Mouse (Mus musculus): ENCODE results near the gene Oaz3. TPM values are rescaled to one million over a fixed set of nuclear protein-coding genes. Genes with fewer than 3 reads are reported as not detected.
A peak's percentile ranks its signal among the peaks of the same experiment; 100 is the strongest.

The Oaz3 gene
- polyA plus RNA-seq, 1 experiment = 0.10 TPM

- H3ac ChIP-seq (ENCODE audit: control insufficient read depth, insufficient read length) = no peak overlapping the region
- no peak for TF ChIP-seq SRF (IDR thresholded peaks at IDR 0.05; ENCODE audit: control insufficient read depth, insufficient read length, low read depth)
- no peak for TF ChIP-seq USF1 (IDR thresholded peaks at IDR 0.05; ENCODE audit: low read depth)
- no peak for TF ChIP-seq MYOD1 (IDR thresholded peaks at IDR 0.05; ENCODE audit: control insufficient read depth in 1 of 3, insufficient read length in 2 of 3, low read depth in 2 of 3)
- H3K27me3 ChIP-seq (ENCODE audit: control insufficient read depth, insufficient read depth, insufficient read length) = no peaks in the 10 kb centered on the region
- H3K4me2 ChIP-seq (ENCODE audit: low read depth) = peak overlapping the region; percentile 49
- no peak overlapping the region for H3K4me3 ChIP-seq
- H3K79me2 ChIP-seq (ENCODE audit: control insufficient read depth, insufficient read depth) = no peaks in the 10 kb centered on the region
- no peaks in the 10 kb centered on the region for H3K36me3 ChIP-seq (ENCODE audit: control insufficient read depth, insufficient read depth)
Observed at GRCm38 (mm10) chr3:94472447-94473114, 28.9 kb upstream of the Oaz3 start.

- H3K4me3 ChIP-seq = no peak overlapping the region
- no peaks in the 10 kb centered on the region for H3K79me2 ChIP-seq (ENCODE audit: control insufficient read depth, insufficient read depth)
- H3K27me3 ChIP-seq (ENCODE audit: control insufficient read depth, insufficient read depth, insufficient read length) = no peaks in the 10 kb centered on the region
- no peak overlapping the region for H3ac ChIP-seq (ENCODE audit: control insufficient read depth, insufficient read length)
- no peak overlapping the region for H3K4me2 ChIP-seq (ENCODE audit: low read depth)
- TF ChIP-seq POLR2A (IDR thresholded peaks at IDR 0.05; ENCODE audit: insufficient read length, low read depth) = no peak
- no peak for TF ChIP-seq POLR2AphosphoS2 (IDR thresholded peaks at IDR 0.05; ENCODE audit: insufficient read length, low read depth)
- TF ChIP-seq MYOD1 (IDR thresholded peaks at IDR 0.05; ENCODE audit: control insufficient read depth in 1 of 3, insufficient read length in 2 of 3, low read depth in 2 of 3) = no peak
- no peak for TF ChIP-seq CEBPB (IDR thresholded peaks at IDR 0.05; ENCODE audit: insufficient read depth, poor library complexity, severe bottlenecking)
- H3K36me3 ChIP-seq (ENCODE audit: control insufficient read depth, insufficient read depth) = no peaks in the 10 kb centered on the region
Observed at GRCm38 (mm10) chr3:94468931-94469330, 25.2 kb upstream of the Oaz3 start.

GRCm38 (mm10) chr3:94465632-94466430, 22.1 kb upstream of the Oaz3 start:
- Histone ChIP-seq H3K36me3 (ENCODE audit: control insufficient read depth, insufficient read depth) (no peaks in the 10 kb centered on the region), H3K4me2 (ENCODE audit: low read depth) (no peak overlapping the region), H3K4me3 (no peak overlapping the region)

GRCm38 (mm10) chr3:94463926-94464578, 20.3 kb upstream of the Oaz3 start:
- Histone ChIP-seq H3K27me3 (ENCODE audit: control insufficient read depth, insufficient read depth, insufficient read length) (no peaks in the 10 kb centered on the region), H3K4me2 (ENCODE audit: low read depth) (no peak overlapping the region), H3K79me2 (ENCODE audit: control insufficient read depth, insufficient read depth) (no peaks in the 10 kb centered on the region), H3ac (ENCODE audit: control insufficient read depth, insufficient read length) (no peak overlapping the region), H3K36me3 (ENCODE audit: control insufficient read depth, insufficient read depth) (no peaks in the 10 kb centered on the region), H3K4me3 (no peak overlapping the region)
- TF ChIP-seq E2F4 (IDR thresholded peaks at IDR 0.05; ENCODE audit: insufficient read depth) (no peak), POLR2AphosphoS2 (IDR thresholded peaks at IDR 0.05; ENCODE audit: insufficient read length, low read depth) (no peak), USF1 (IDR thresholded peaks at IDR 0.05; ENCODE audit: low read depth) (no peak), MYOD1 (IDR thresholded peaks at IDR 0.05; ENCODE audit: control insufficient read depth in 1 of 3, insufficient read length in 2 of 3, low read depth in 2 of 3) (no peak), MYOG (IDR thresholded peaks at IDR 0.05; ENCODE audit: control insufficient read depth in 1 of 3, insufficient read depth in 1 of 3, insufficient read length in 2 of 3, low read depth in 2 of 3) (no peak), TCF12 (IDR thresholded peaks at IDR 0.05; ENCODE audit: insufficient read depth, poor library complexity, severe bottlenecking) (no peak), POLR2A (IDR thresholded peaks at IDR 0.05; ENCODE audit: insufficient read length, low read depth) (no peak), MAX (IDR thresholded peaks at IDR 0.05; ENCODE audit: low read depth) (no peak), TCF3 (IDR thresholded peaks at IDR 0.05; ENCODE audit: insufficient read length, low read depth) (no peak), SRF (IDR thresholded peaks at IDR 0.05; ENCODE audit: control insufficient read depth, insufficient read length, low read depth) (no peak), REST (IDR thresholded peaks at IDR 0.05; ENCODE audit: insufficient read depth, insufficient read length) (no peak), CEBPB (IDR thresholded peaks at IDR 0.05; ENCODE audit: insufficient read depth, poor library complexity, severe bottlenecking) (no peak)

More at GRCm38 (mm10) chr3:94465632-94466430, 22.1 kb upstream of the Oaz3 start:
- TF ChIP-seq SRF (IDR thresholded peaks at IDR 0.05; ENCODE audit: control insufficient read depth, insufficient read length, low read depth) (no peak), TCF12 (IDR thresholded peaks at IDR 0.05; ENCODE audit: insufficient read depth, poor library complexity, severe bottlenecking) (no peak), E2F4 (IDR thresholded peaks at IDR 0.05; ENCODE audit: insufficient read depth) (no peak), USF1 (IDR thresholded peaks at IDR 0.05; ENCODE audit: low read depth) (no peak), CEBPB (IDR thresholded peaks at IDR 0.05; ENCODE audit: insufficient read depth, poor library complexity, severe bottlenecking) (no peak), MYOG (IDR thresholded peaks at IDR 0.05; ENCODE audit: control insufficient read depth in 1 of 3, insufficient read depth in 1 of 3, insufficient read length in 2 of 3, low read depth in 2 of 3) (no peak), TCF3 (IDR thresholded peaks at IDR 0.05; ENCODE audit: insufficient read length, low read depth) (no peak), POLR2A (IDR thresholded peaks at IDR 0.05; ENCODE audit: insufficient read length, low read depth) (no peak), POLR2AphosphoS2 (IDR thresholded peaks at IDR 0.05; ENCODE audit: insufficient read length, low read depth) (no peak)
- no peaks in the 10 kb centered on the region for H3K27me3 ChIP-seq (ENCODE audit: control insufficient read depth, insufficient read depth, insufficient read length)
- H3ac ChIP-seq (ENCODE audit: control insufficient read depth, insufficient read length) = no peak overlapping the region
- no peaks in the 10 kb centered on the region for H3K79me2 ChIP-seq (ENCODE audit: control insufficient read depth, insufficient read depth)

Measured in myocyte (in vitro differentiated cells).